Mouse (Mus musculus): Measurements from ENCODE around the gene Prmt1. TPM values are rescaled to one million over a fixed set of nuclear protein-coding genes. Genes with fewer than 3 reads are reported as not detected.

Gene Prmt1
- 258 and 308 TPM in 2 replicates for polyA plus RNA-seq (2014; fragmentation: Nextera tagmentation; extraction: Ambion mirVana)

DNA sequence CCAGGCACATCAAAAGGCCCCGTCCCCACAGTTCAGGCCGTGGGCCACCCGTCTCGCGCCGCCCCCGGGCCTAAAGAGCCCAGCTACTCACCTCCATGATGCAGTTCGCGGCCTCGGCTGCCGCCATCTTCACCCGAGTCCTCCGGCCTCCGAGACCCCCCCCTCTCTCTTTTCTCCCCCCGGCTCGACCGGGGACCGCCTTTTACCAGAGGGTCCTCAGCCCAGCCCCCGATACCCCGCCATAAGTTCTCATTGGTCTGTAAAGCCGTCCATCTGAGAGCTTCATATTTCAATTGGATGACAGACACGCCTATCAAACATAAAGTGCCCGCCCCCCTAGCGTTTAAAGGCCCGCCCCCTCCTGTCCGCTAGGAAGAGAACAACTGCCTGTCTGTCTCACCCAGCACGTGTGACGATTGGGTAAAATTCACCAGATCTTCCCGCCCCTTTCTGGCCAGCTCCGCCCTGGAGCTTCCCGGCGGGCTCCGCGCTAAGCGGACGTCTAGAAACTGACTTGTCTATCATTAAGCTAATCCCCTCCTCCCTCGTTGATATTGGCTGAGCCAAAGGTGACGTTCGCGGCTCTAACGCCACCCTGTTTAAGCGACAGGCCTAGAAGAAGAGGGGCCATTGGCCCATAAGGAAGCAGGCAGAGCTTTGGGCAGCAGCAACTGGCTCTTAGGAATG lies at the start of gene Prmt1:
Gene Prmt1 (minus strand): TSS at position 377 of the 687 bp plus-strand sequence.
- Histone ChIP-seq H3K4me1 (ENCODE audit: control insufficient read depth, insufficient read depth, low read length) (peaks cover 26% of the 10 kb centered on the region), H3K27ac (ENCODE audit: low read depth, low read length) (peak within 1 kb of the TSS; percentile 98), H3K36me3 (ENCODE audit: control insufficient read depth, insufficient read depth, low read length) (peaks cover 30% of the 10 kb centered on the region), H3K4me2 (replicated peaks; ENCODE audit: low read depth, low read length) (peak within 1 kb of the TSS; percentile 68), H3K27me3 (ENCODE audit: control insufficient read depth, insufficient read depth, low read length) (no peaks in the 10 kb centered on the region), H3K4me3 (ENCODE audit: low read length) (peak within 1 kb of the TSS; percentile 97), H3K9ac (ENCODE audit: low read depth, low read length) (peak within 1 kb of the TSS; percentile 99), H3K9me3 (ENCODE audit: control insufficient read depth, low read length) (no peaks in the 10 kb centered on the region)
- WGBS = under 1% methylated on average over 42 of the region's 42 CpGs
- ATAC-seq (ENCODE audit: low FRiP score, low TSS enrichment) = peak; percentile 96

GRCm38 (mm10) chr7:45035631-45036030 lies 49.3 kb upstream of the Prmt1 start:
- Histone ChIP-seq H3K4me1 (ENCODE audit: control insufficient read depth, insufficient read depth, low read length) (no peaks in the 10 kb centered on the region), H3K9me3 (ENCODE audit: control insufficient read depth, low read length) (no peaks in the 10 kb centered on the region), H3K36me3 (ENCODE audit: control insufficient read depth, insufficient read depth, low read length) (peaks cover 97% of the 10 kb centered on the region), H3K27me3 (ENCODE audit: control insufficient read depth, insufficient read depth, low read length) (no peaks in the 10 kb centered on the region), H3K27ac (ENCODE audit: low read depth, low read length) (no peak overlapping the region), H3K4me3 (ENCODE audit: low read length) (no peak overlapping the region), H3K4me2 (replicated peaks; ENCODE audit: low read depth, low read length) (no peak overlapping the region), H3K9ac (ENCODE audit: low read depth, low read length) (no peak overlapping the region)
- ATAC-seq (ENCODE audit: low FRiP score, low TSS enrichment) = no peak
- WGBS = 92% methylated on average over 3 of the region's 3 CpGs

DNA sequence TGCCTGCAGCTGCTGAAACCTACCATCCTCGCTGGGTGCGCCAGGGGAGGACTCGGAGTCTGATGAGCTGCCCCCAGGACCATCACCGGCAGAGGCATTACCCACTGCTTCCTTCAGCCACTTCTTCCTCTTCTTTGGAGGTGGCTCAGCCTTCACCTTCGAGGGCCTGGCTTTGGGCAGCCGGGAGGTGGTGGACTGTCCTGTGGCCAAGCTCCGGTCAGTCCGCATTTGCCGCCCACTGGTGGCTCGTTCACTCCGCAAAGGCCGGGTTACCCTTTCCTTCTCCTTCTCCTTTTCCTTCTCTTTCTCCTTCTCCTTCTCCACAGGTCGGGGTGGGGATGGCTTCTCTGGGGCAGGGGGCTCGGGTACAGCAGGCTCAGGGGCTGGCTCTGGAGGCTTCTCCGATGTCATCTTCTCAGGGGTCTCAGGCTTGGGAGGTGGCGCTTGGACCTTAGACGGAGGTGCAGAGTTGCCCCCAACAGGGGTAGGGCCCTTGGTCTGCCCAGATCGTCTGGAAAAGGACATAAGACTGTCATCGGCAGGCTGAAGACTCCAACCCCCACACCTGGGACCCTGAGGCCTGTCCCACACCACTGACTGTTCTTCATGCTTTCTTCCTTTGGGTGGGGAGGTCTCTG lies 47.5 kb upstream of the Prmt1 start:
- H3K27ac ChIP-seq (ENCODE audit: low read depth, low read length) = no peak overlapping the region
- H3K4me3 ChIP-seq (ENCODE audit: low read length) = no peak overlapping the region
- no peaks in the 10 kb centered on the region for H3K9me3 ChIP-seq (ENCODE audit: control insufficient read depth, low read length)
- WGBS = 93% methylated on average over 19 of the region's 19 CpGs
- peaks cover 96% of the 10 kb centered on the region for H3K36me3 ChIP-seq (ENCODE audit: control insufficient read depth, insufficient read depth, low read length)
- H3K4me1 ChIP-seq (ENCODE audit: control insufficient read depth, insufficient read depth, low read length) = no peaks in the 10 kb centered on the region
- no peak overlapping the region for H3K9ac ChIP-seq (ENCODE audit: low read depth, low read length)
- H3K27me3 ChIP-seq (ENCODE audit: control insufficient read depth, insufficient read depth, low read length) = no peaks in the 10 kb centered on the region
- ATAC-seq (ENCODE audit: low FRiP score, low TSS enrichment) = no peak
- no peak overlapping the region for H3K4me2 ChIP-seq (replicated peaks; ENCODE audit: low read depth, low read length)

DNA sequence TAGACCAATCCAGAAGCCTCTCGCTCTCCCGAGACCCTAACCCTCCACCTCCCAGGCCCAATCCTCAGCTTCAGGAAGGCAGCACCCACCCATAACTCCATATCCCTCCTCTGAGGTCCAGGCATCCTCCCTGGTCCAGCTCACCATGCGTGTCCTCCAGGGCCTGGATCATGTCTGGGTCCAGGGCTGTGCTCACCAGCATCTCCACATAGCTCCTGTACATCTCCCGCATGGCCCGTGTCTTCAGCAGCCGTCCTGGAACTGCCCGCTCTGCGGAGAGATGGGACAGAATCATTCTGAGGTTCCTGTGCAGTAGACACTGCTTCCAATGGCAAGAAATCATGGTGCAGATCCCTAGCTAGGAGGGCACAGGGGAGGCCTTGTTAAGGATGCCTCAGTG lies 44.5 kb upstream of the Prmt1 start:
- no peak overlapping the region for H3K4me3 ChIP-seq (ENCODE audit: low read length)
- H3K9ac ChIP-seq (ENCODE audit: low read depth, low read length) = no peak overlapping the region
- no peak overlapping the region for H3K4me2 ChIP-seq (replicated peaks; ENCODE audit: low read depth, low read length)
- ATAC-seq (ENCODE audit: low FRiP score, low TSS enrichment) = no peak
- H3K27ac ChIP-seq (ENCODE audit: low read depth, low read length) = no peak overlapping the region
- peaks cover 87% of the 10 kb centered on the region for H3K36me3 ChIP-seq (ENCODE audit: control insufficient read depth, insufficient read depth, low read length)
- no peaks in the 10 kb centered on the region for H3K4me1 ChIP-seq (ENCODE audit: control insufficient read depth, insufficient read depth, low read length)
- no peaks in the 10 kb centered on the region for H3K27me3 ChIP-seq (ENCODE audit: control insufficient read depth, insufficient read depth, low read length)
- no peaks in the 10 kb centered on the region for H3K9me3 ChIP-seq (ENCODE audit: control insufficient read depth, low read length)
- 95% methylated on average over 8 of the region's 8 CpGs for WGBS

GRCm38 (mm10) chr7:45029995-45030394 lies 43.6 kb upstream of the Prmt1 start:
- Histone ChIP-seq H3K4me1 (ENCODE audit: control insufficient read depth, insufficient read depth, low read length) (no peaks in the 10 kb centered on the region), H3K4me3 (ENCODE audit: low read length) (no peak overlapping the region), H3K36me3 (ENCODE audit: control insufficient read depth, insufficient read depth, low read length) (peaks cover 78% of the 10 kb centered on the region), H3K27ac (ENCODE audit: low read depth, low read length) (no peak overlapping the region), H3K27me3 (ENCODE audit: control insufficient read depth, insufficient read depth, low read length) (no peaks in the 10 kb centered on the region), H3K9ac (ENCODE audit: low read depth, low read length) (no peak overlapping the region), H3K4me2 (replicated peaks; ENCODE audit: low read depth, low read length) (no peak overlapping the region), H3K9me3 (ENCODE audit: control insufficient read depth, low read length) (no peaks in the 10 kb centered on the region)
- 87% methylated on average over 6 of the region's 6 CpGs for WGBS
- no peak for ATAC-seq (ENCODE audit: low FRiP score, low TSS enrichment)

DNA sequence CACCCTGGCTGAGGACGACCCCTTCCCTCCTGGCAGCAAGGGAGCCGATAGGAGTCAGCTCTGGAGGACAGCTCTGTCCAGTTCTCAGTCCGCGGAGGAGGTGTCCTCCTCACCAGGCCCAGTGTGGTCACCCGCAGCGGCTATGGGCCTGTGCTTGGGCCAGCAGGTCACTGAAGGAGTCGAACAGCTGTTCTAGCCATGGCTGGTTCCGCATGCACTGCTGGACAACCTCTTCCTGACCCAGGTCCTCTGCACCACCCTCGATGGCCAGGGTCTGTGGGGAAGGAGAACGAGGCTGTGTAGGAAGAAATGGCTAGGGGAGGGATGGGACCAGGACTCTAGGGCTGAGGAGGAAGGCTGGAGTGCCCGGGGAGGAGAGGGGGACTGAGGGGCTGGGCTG lies 42.0 kb upstream of the Prmt1 start:
- WGBS = 82% methylated on average over 11 of the region's 11 CpGs
- H3K36me3 ChIP-seq (ENCODE audit: control insufficient read depth, insufficient read depth, low read length) = peaks cover 62% of the 10 kb centered on the region
- no peak for ATAC-seq (ENCODE audit: low FRiP score, low TSS enrichment)

GRCm38 (mm10) chr7:45027761-45028160 lies 41.4 kb upstream of the Prmt1 start:
- no peak for ATAC-seq (ENCODE audit: low FRiP score, low TSS enrichment)

More for the DNA sequence above, 42.0 kb upstream of the Prmt1 start:
- H3K4me1 ChIP-seq (ENCODE audit: control insufficient read depth, insufficient read depth, low read length) = no peaks in the 10 kb centered on the region
- H3K27me3 ChIP-seq (ENCODE audit: control insufficient read depth, insufficient read depth, low read length) = no peaks in the 10 kb centered on the region
- no peak overlapping the region for H3K9ac ChIP-seq (ENCODE audit: low read depth, low read length)
- H3K4me3 ChIP-seq (ENCODE audit: low read length) = no peak overlapping the region
- H3K9me3 ChIP-seq (ENCODE audit: control insufficient read depth, low read length) = no peaks in the 10 kb centered on the region
- H3K4me2 ChIP-seq (replicated peaks; ENCODE audit: low read depth, low read length) = no peak overlapping the region
- H3K27ac ChIP-seq (ENCODE audit: low read depth, low read length) = no peak overlapping the region

DNA sequence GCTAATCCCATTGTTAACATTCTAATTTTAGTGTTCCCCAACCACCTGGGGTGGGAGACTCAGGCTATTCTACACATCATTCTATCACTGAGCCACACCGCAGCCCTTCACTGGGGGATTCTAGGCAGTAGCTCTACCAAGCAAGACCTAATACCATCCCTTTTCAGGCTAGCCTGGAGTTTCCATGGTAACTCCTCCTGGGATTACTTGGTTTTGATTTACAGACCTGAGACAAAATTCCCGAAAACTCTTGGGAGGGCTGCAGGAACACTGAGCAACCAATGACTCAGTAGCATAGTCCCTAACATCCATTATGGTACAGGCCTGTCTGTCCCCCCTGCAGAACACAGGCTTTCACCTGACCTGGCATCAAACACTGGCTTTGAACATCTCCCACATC lies 39.9 kb upstream of the Prmt1 start:
- Histone ChIP-seq H3K36me3 (ENCODE audit: control insufficient read depth, insufficient read depth, low read length) (peaks cover 41% of the 10 kb centered on the region), H3K4me3 (ENCODE audit: low read length) (no peak overlapping the region), H3K27me3 (ENCODE audit: control insufficient read depth, insufficient read depth, low read length) (no peaks in the 10 kb centered on the region), H3K4me1 (ENCODE audit: control insufficient read depth, insufficient read depth, low read length) (no peaks in the 10 kb centered on the region), H3K4me2 (replicated peaks; ENCODE audit: low read depth, low read length) (no peak overlapping the region), H3K9me3 (ENCODE audit: control insufficient read depth, low read length) (no peaks in the 10 kb centered on the region), H3K27ac (ENCODE audit: low read depth, low read length) (no peak overlapping the region), H3K9ac (ENCODE audit: low read depth, low read length) (no peak overlapping the region)
- ATAC-seq (ENCODE audit: low FRiP score, low TSS enrichment) = no peak
- WGBS = 59% methylated on average over 2 of the region's 2 CpGs

More at GRCm38 (mm10) chr7:45027761-45028160, 41.4 kb upstream of the Prmt1 start:
- Histone ChIP-seq H3K4me2 (replicated peaks; ENCODE audit: low read depth, low read length) (no peak overlapping the region), H3K36me3 (ENCODE audit: control insufficient read depth, insufficient read depth, low read length) (peaks cover 56% of the 10 kb centered on the region), H3K27ac (ENCODE audit: low read depth, low read length) (no peak overlapping the region), H3K9me3 (ENCODE audit: control insufficient read depth, low read length) (no peaks in the 10 kb centered on the region), H3K4me1 (ENCODE audit: control insufficient read depth, insufficient read depth, low read length) (no peaks in the 10 kb centered on the region), H3K4me3 (ENCODE audit: low read length) (no peak overlapping the region), H3K27me3 (ENCODE audit: control insufficient read depth, insufficient read depth, low read length) (no peaks in the 10 kb centered on the region), H3K9ac (ENCODE audit: low read depth, low read length) (no peak overlapping the region)
- 89% methylated on average over 9 of the region's 9 CpGs for WGBS

DNA sequence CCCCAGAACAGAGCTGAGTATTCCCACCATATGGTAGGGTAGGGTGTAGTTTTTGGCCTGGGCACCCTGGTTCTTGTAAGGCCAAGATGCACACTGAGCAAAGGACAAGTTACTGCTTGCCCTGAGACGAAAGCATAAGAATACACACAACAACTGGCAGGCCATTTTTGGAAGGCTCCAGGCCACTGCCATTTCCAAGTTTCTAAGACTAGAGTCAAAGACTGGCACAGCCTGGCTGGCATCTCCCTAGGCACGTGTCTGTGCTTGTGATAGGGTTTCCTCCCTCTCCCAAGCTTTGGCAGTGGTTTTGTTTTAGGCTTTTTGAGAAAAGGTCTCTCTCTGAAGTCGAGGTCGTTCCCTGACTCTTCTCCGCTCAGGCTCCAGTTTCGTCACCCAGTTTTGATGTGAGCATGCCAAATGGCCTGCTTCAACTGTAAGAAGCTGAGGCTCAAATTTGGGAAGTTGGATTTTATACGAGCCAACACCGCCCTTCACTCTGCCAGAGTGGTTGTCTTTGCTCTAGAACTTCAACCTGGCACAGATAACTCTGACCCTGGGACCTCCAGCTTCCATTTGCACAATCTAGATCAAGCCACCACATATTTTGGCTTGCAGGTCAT lies 39.3 kb upstream of the Prmt1 start:
- 72% methylated on average over 8 of the region's 8 CpGs for WGBS

More for the DNA sequence above, 39.3 kb upstream of the Prmt1 start:
- no peaks in the 10 kb centered on the region for H3K27me3 ChIP-seq (ENCODE audit: control insufficient read depth, insufficient read depth, low read length)
- no peak for ATAC-seq (ENCODE audit: low FRiP score, low TSS enrichment)
- no peaks in the 10 kb centered on the region for H3K9me3 ChIP-seq (ENCODE audit: control insufficient read depth, low read length)
- H3K4me3 ChIP-seq (ENCODE audit: low read length) = no peak overlapping the region
- H3K36me3 ChIP-seq (ENCODE audit: control insufficient read depth, insufficient read depth, low read length) = peaks cover 36% of the 10 kb centered on the region
- H3K4me1 ChIP-seq (ENCODE audit: control insufficient read depth, insufficient read depth, low read length) = no peaks in the 10 kb centered on the region
- no peak overlapping the region for H3K27ac ChIP-seq (ENCODE audit: low read depth, low read length)
- H3K4me2 ChIP-seq (replicated peaks; ENCODE audit: low read depth, low read length) = no peak overlapping the region
- no peak overlapping the region for H3K9ac ChIP-seq (ENCODE audit: low read depth, low read length)

Measured in kidney, embryonic 14.5 days (tissue).